Mouse (Mus musculus): ENCODE data around the gene Tmc5. TPM values are rescaled to one million over a fixed set of nuclear protein-coding genes. Genes with fewer than 3 reads are reported as not detected.
A peak's percentile ranks its signal among the peaks of the same experiment; 100 is the strongest.

The Tmc5 gene
- polyA plus RNA-seq, 1 experiment from 2014 or later: 5.3 TPM

DNA sequence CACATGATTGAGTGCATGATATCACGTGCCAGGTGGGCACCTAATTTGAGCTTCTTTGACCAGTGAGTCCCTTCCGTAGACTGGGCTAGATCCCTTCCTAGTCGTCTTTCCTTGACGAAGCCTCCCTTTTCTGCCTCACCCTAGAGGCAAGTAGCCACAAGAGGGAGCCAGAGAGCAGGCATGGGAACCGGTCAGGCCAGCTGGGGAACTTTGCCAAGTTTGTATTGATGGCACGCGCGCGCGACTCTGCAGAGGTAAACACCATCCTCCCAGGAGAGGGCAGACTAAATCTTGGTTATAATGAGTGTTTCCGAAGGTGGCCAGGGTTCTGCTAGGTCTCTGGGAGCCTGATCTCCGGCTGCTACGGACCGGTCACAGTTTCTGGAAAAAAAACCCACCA is 1.9 kb upstream of the Tmc5 start:
- peak; percentile 99 for DNase-seq (ENCODE audit: low spot score)
- Histone ChIP-seq H3K9me3 (ENCODE audit: control insufficient read depth, low read length) (no peaks in the 10 kb centered on the region), H3K4me2 (ENCODE audit: low read length) (peak overlapping the region; percentile 44), H3K36me3 (ENCODE audit: control insufficient read depth, insufficient read depth, low read length) (no peaks in the 10 kb centered on the region), H3K9ac (ENCODE audit: low read length) (no peak overlapping the region), H3K4me3 (ENCODE audit: low read depth, low read length) (no peak overlapping the region; the same call in 1 of the 2 replicates), H3K27me3 (replicated peaks; ENCODE audit: control insufficient read depth, insufficient read depth, low read length) (peaks cover 23% of the 10 kb centered on the region), H3K27ac (ENCODE audit: low read depth) (no peak overlapping the region), H3K4me1 (replicated peaks; ENCODE audit: control insufficient read depth, insufficient read depth, low read length) (0 out of 2 replicates have a peak, but pooled peaks cover 3% of the 10 kb centered on the region)
- WGBS: 1% methylated on average over 14 of the region's 14 CpGs
- ATAC-seq (replicated peaks; ENCODE audit: low FRiP score, low TSS enrichment, low read depth): peak; percentile 53

DNA sequence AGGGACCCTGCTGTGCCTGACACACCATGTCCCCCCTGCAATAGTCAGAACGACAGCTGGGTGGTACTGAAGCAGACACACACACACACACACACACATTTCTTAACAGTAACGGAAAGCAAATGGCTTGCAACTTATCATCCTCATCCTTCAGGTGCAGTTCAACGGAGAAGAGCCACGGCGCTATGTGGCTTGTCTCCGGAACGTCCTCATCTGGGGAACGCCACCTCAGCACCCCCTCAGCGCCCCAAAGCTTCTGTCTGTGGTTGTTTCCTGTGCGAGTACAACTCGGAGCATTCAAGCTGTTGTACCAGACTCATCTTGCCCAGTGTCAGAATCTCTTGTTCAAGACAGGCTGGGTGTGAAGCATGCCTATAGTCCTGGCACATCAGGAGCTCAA is 826 bp upstream of the Tmc5 start:
- no peak overlapping the region for H3K4me2 ChIP-seq (ENCODE audit: low read length)
- 74% methylated on average over 11 of the region's 11 CpGs for WGBS

DNA sequence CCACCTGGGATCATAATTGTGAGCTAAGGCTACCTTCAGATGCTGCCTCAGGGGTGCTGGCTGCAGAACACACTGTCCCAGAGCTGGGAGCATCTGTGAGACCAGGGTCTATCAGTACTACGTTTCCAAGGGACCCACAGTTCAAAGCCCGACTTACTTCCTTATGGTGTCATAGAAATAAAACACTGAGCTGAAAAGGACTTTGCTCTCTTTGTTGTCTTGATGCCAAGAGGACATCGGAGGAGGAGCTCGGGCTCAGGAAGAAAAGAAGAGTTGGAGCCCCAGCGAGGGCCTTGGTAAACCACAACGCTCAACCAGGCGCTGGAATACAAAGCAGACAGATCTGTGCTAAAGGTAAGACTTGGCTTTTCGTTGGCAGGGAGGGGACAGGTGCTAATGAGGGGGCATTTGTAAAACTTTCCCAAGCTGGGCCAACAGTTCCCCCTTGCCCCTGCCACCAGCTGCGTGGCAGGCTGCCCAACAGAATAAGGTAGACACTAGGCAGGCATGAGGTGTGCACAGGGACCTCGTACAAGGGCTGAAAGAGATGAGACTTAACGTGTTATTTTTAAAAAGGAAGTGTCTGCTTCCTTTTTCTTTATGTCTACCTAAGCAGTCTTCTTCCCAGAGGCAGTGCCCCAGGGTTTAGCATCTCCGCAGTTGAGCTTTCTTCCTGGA is 3.0 kb downstream of the Tmc5 start:
- H3K4me2 ChIP-seq (ENCODE audit: low read length): peak overlapping the region; percentile 9; the same call in 1 of the 2 replicates
- H3K9ac ChIP-seq (ENCODE audit: low read length): no peak overlapping the region
- 62% methylated on average over 12 of the region's 12 CpGs for WGBS
- DNase-seq (ENCODE audit: low spot score) (no peak), ATAC-seq (replicated peaks; ENCODE audit: low FRiP score, low TSS enrichment, low read depth) (no peak)
- H3K9me3 ChIP-seq (ENCODE audit: control insufficient read depth, low read length): no peaks in the 10 kb centered on the region
- peaks cover 23% of the 10 kb centered on the region for H3K27me3 ChIP-seq (replicated peaks; ENCODE audit: control insufficient read depth, insufficient read depth, low read length)
- no peak overlapping the region for H3K4me3 ChIP-seq (ENCODE audit: low read depth, low read length)
- no peak overlapping the region for H3K27ac ChIP-seq (ENCODE audit: low read depth)
- H3K36me3 ChIP-seq (ENCODE audit: control insufficient read depth, insufficient read depth, low read length): no peaks in the 10 kb centered on the region
- H3K4me1 ChIP-seq (replicated peaks; ENCODE audit: control insufficient read depth, insufficient read depth, low read length): no peaks in the 10 kb centered on the region

More for the DNA sequence above, 826 bp upstream of the Tmc5 start:
- ATAC-seq (replicated peaks; ENCODE audit: low FRiP score, low TSS enrichment, low read depth): no peak
- no peak overlapping the region for H3K27ac ChIP-seq (ENCODE audit: low read depth)
- no peak overlapping the region for H3K4me3 ChIP-seq (ENCODE audit: low read depth, low read length)
- H3K9me3 ChIP-seq (ENCODE audit: control insufficient read depth, low read length): no peaks in the 10 kb centered on the region
- no peak overlapping the region for H3K9ac ChIP-seq (ENCODE audit: low read length)
- H3K4me1 ChIP-seq (replicated peaks; ENCODE audit: control insufficient read depth, insufficient read depth, low read length): 0 out of 2 replicates have a peak, but pooled peaks cover 3% of the 10 kb centered on the region
- H3K27me3 ChIP-seq (replicated peaks; ENCODE audit: control insufficient read depth, insufficient read depth, low read length): peaks cover 23% of the 10 kb centered on the region
- no peak for DNase-seq (ENCODE audit: low spot score)
- no peaks in the 10 kb centered on the region for H3K36me3 ChIP-seq (ENCODE audit: control insufficient read depth, insufficient read depth, low read length)

DNA sequence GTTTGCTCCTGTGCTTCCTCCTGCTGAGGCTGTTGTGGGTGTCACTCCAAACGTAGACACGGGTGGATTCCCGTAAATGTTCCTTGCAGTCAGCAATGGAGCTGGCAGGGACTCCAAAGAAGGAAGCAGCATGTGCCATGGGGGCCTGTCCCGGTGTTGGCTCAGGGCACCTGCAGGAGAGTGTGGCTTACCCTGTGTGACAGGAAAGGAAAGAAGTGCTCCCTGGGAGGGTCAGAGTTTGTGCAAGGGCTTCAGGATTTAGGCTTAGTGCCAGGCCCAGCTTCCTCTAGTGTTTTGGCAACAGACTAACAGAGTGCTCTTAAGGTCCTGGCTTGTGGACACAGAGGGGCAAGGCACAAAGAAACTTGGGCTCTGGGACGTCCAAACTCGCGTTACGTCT is 7.7 kb downstream of the Tmc5 start:
- DNase-seq (ENCODE audit: low spot score): no peak
- no peak for ATAC-seq (replicated peaks; ENCODE audit: low FRiP score, low TSS enrichment, low read depth)
- no peak overlapping the region for H3K4me2 ChIP-seq (ENCODE audit: low read length)
- no peaks in the 10 kb centered on the region for H3K36me3 ChIP-seq (ENCODE audit: control insufficient read depth, insufficient read depth, low read length)
- H3K27me3 ChIP-seq (replicated peaks; ENCODE audit: control insufficient read depth, insufficient read depth, low read length): no peaks in the 10 kb centered on the region
- no peak overlapping the region for H3K27ac ChIP-seq (ENCODE audit: low read depth)
- H3K9me3 ChIP-seq (ENCODE audit: control insufficient read depth, low read length): no peaks in the 10 kb centered on the region
- H3K4me3 ChIP-seq (ENCODE audit: low read depth, low read length): no peak overlapping the region
- WGBS: 91% methylated on average over 8 of the region's 8 CpGs
- H3K9ac ChIP-seq (ENCODE audit: low read length): no peak overlapping the region
- no peaks in the 10 kb centered on the region for H3K4me1 ChIP-seq (replicated peaks; ENCODE audit: control insufficient read depth, insufficient read depth, low read length)

DNA sequence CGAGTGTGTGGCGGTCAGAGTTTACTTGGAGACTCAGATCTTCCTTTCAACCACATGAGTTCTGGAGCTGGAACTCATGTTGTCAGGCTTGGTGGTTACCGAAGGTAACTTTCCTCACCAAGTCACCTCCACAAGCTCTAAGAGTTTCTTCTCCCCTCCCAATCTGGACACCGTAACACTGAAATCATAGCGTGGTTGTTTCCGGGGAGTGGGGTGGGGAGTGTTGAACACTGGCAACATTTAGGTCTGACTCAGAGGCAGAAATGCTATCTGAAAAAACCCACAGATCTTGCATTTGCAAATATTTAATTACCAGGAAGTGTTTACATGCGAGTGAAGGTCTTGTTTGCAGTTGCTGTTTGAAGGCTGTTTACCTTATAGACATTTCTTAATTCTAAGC is 12.7 kb downstream of the Tmc5 start:
- Histone ChIP-seq H3K9me3 (ENCODE audit: control insufficient read depth, low read length) (no peaks in the 10 kb centered on the region), H3K4me3 (ENCODE audit: low read depth, low read length) (no peak overlapping the region), H3K27ac (ENCODE audit: low read depth) (no peak overlapping the region), H3K4me2 (ENCODE audit: low read length) (no peak overlapping the region), H3K27me3 (replicated peaks; ENCODE audit: control insufficient read depth, insufficient read depth, low read length) (no peaks in the 10 kb centered on the region), H3K36me3 (ENCODE audit: control insufficient read depth, insufficient read depth, low read length) (no peaks in the 10 kb centered on the region), H3K9ac (ENCODE audit: low read length) (no peak overlapping the region), H3K4me1 (replicated peaks; ENCODE audit: control insufficient read depth, insufficient read depth, low read length) (no peaks in the 10 kb centered on the region)
- WGBS: 92% methylated on average over 7 of the region's 7 CpGs
- DNase-seq (ENCODE audit: low spot score) (no peak), ATAC-seq (replicated peaks; ENCODE audit: low FRiP score, low TSS enrichment, low read depth) (no peak)

DNA sequence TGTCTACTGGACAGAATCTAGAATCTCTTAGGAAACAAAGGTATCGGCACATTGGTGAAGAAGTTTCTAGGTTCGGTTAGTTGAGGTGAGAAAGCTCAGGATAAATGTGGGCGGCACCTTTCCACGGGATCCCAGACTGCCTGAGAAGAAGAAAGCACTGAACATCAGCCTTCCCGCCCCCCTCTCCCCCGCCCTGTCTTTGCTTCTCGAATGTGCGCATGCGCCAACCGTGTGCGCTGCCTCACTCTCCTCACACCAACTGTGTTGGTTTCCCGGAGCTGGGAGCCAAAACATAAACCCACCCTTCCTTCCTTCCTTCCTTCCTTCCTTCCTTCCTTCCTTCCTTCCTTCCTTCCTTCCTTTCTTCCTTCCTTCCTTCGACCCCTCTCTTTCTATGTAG is 13.6 kb downstream of the Tmc5 start:
- DNase-seq (ENCODE audit: low spot score) (no peak), ATAC-seq (replicated peaks; ENCODE audit: low FRiP score, low TSS enrichment, low read depth) (no peak)
- H3K4me3 ChIP-seq (ENCODE audit: low read depth, low read length): no peak overlapping the region
- no peak overlapping the region for H3K9ac ChIP-seq (ENCODE audit: low read length)
- no peaks in the 10 kb centered on the region for H3K36me3 ChIP-seq (ENCODE audit: control insufficient read depth, insufficient read depth, low read length)
- H3K27ac ChIP-seq (ENCODE audit: low read depth): no peak overlapping the region
- no peak overlapping the region for H3K4me2 ChIP-seq (ENCODE audit: low read length)
- no peaks in the 10 kb centered on the region for H3K9me3 ChIP-seq (ENCODE audit: control insufficient read depth, low read length)
- H3K4me1 ChIP-seq (replicated peaks; ENCODE audit: control insufficient read depth, insufficient read depth, low read length): no peaks in the 10 kb centered on the region
- 85% methylated on average over 13 of the region's 13 CpGs for WGBS
- H3K27me3 ChIP-seq (replicated peaks; ENCODE audit: control insufficient read depth, insufficient read depth, low read length): no peaks in the 10 kb centered on the region

DNA sequence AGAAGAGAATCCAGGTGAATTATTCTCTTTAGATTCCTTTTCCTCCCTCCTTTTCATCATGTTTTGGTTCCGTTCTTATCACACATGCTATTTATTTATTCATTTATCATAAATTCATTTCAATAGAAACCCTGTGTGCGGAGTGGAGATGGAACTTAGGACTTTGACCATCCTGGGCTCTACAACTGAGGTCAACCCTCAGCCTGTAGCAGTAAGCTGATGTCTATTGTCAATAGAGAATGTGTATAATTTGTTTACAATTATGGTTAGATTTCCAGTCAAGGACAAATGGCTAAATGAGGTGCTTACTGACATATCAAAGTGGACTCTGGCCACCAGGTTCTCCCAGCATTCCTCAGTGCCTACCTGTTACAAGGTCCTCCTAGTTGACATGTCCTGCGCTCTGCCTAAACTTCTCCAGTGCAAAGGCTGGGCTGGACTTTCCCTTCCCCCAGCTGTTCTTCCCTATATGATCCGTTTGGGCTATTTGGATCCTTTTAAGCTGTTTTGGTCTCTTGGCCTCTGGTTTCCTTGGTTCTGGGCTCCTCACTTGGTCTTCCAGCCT is 14.2 kb downstream of the Tmc5 start:
- Histone ChIP-seq H3K4me3 (ENCODE audit: low read depth, low read length) (no peak overlapping the region), H3K27ac (ENCODE audit: low read depth) (no peak overlapping the region), H3K4me1 (replicated peaks; ENCODE audit: control insufficient read depth, insufficient read depth, low read length) (no peaks in the 10 kb centered on the region), H3K4me2 (ENCODE audit: low read length) (no peak overlapping the region), H3K9me3 (ENCODE audit: control insufficient read depth, low read length) (no peaks in the 10 kb centered on the region), H3K27me3 (replicated peaks; ENCODE audit: control insufficient read depth, insufficient read depth, low read length) (no peaks in the 10 kb centered on the region), H3K9ac (ENCODE audit: low read length) (no peak overlapping the region), H3K36me3 (ENCODE audit: control insufficient read depth, insufficient read depth, low read length) (no peaks in the 10 kb centered on the region)
- WGBS: 85% methylated on average over 4 of the region's 4 CpGs
- no peak for DNase-seq (ENCODE audit: low spot score)
- no peak for ATAC-seq (replicated peaks; ENCODE audit: low FRiP score, low TSS enrichment, low read depth)

DNA sequence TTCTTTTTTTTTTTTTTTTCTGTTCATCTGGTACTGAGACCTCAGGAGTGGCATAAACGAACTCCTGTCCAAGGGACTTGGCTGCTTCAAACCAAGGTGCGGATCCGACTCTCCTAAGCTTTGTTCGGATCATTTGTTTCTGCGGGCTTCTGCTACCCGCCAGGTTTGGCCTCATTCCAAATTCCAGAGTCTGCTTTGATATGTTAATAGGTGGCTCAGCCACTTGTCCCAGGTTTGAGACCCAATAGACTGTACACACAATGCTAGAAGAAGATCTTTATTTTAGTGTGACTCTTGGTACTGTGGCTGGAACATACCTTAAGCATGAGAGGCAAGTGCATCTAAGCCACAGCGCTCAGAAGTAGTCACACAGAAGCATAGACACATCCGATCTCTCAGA is 14.8 kb downstream of the Tmc5 start:
- no peak for ATAC-seq (replicated peaks; ENCODE audit: low FRiP score, low TSS enrichment, low read depth)
- H3K4me1 ChIP-seq (replicated peaks; ENCODE audit: control insufficient read depth, insufficient read depth, low read length): no peaks in the 10 kb centered on the region
- H3K4me2 ChIP-seq (ENCODE audit: low read length): no peak overlapping the region
- no peaks in the 10 kb centered on the region for H3K27me3 ChIP-seq (replicated peaks; ENCODE audit: control insufficient read depth, insufficient read depth, low read length)
- H3K9me3 ChIP-seq (ENCODE audit: control insufficient read depth, low read length): no peaks in the 10 kb centered on the region
- no peak overlapping the region for H3K4me3 ChIP-seq (ENCODE audit: low read depth, low read length)
- whole genome bisulfite sequencing: 76% methylated on average over 8 of the region's 8 CpGs
- no peaks in the 10 kb centered on the region for H3K36me3 ChIP-seq (ENCODE audit: control insufficient read depth, insufficient read depth, low read length)
- H3K9ac ChIP-seq (ENCODE audit: low read length): no peak overlapping the region
- no peak overlapping the region for H3K27ac ChIP-seq (ENCODE audit: low read depth)
- DNase-seq (ENCODE audit: low spot score): no peak

DNA sequence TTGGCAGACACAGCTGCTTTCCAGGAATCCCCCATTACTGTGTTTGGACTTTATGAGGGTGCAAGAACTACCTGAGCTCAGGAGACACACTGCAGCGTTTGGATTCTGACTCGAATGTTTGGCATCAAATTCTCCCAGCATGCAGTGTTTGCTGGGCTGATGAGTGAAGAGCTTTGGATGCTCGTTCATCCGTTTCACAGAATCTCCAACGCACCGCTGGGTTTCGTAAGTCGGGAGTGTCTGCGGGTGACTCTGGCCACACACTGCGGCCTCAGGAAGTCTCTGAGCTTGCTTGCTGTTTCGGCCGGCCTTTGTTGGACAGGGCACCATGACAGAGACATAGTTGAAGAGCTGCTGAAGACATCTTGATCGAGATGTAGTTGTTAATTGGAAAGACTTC is 17.0 kb downstream of the Tmc5 start:
- no peak overlapping the region for H3K9ac ChIP-seq (ENCODE audit: low read length)
- DNase-seq (ENCODE audit: low spot score) (no peak), ATAC-seq (replicated peaks; ENCODE audit: low FRiP score, low TSS enrichment, low read depth) (no peak)
- no peak overlapping the region for H3K27ac ChIP-seq (ENCODE audit: low read depth)
- H3K4me1 ChIP-seq (replicated peaks; ENCODE audit: control insufficient read depth, insufficient read depth, low read length): no peaks in the 10 kb centered on the region
- H3K27me3 ChIP-seq (replicated peaks; ENCODE audit: control insufficient read depth, insufficient read depth, low read length): no peaks in the 10 kb centered on the region
- H3K4me3 ChIP-seq (ENCODE audit: low read depth, low read length): no peak overlapping the region
- WGBS: 72% methylated on average over 13 of the region's 13 CpGs
- no peaks in the 10 kb centered on the region for H3K9me3 ChIP-seq (ENCODE audit: control insufficient read depth, low read length)
- no peak overlapping the region for H3K4me2 ChIP-seq (ENCODE audit: low read length)
- no peaks in the 10 kb centered on the region for H3K36me3 ChIP-seq (ENCODE audit: control insufficient read depth, insufficient read depth, low read length)

All from intestine, embryonic 14.5 days (tissue).